Mouse (Mus musculus) T-helper 2 cell (primary cell): ENCODE measurements around the gene Dtnb.

Experiments
- in situ Hi-C: fragments of 300-600 bp; cut with MboI, MseI; formaldehyde crosslinking; loops from one replicate; pipeline ENCODE4 v1.15.1; 2025; ENCODE audit warnings: high pct_unique_total_duplicates

Dtnb gene

DNA sequence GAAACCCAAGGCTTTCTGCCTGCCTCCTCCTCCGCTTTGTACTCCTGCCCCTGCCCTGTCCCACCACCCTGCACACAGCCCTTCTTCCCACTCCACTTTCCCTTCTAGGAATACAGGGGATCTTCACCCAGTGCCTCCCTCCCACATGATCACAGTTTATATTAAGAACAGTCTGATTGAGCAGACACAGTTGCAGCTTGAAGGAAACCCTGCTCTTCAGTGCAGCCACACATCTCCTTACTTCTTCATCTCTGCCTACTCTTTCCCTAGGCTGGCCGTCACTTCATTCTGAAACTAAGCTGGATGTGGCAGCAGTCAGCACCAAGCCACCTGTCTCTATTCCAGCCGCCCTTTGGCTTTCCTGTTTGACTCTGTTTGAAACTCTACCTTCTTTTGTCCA, 201.5 kb downstream of the Dtnb start:
- in situ Hi-C loops, result no loop called here

DNA sequence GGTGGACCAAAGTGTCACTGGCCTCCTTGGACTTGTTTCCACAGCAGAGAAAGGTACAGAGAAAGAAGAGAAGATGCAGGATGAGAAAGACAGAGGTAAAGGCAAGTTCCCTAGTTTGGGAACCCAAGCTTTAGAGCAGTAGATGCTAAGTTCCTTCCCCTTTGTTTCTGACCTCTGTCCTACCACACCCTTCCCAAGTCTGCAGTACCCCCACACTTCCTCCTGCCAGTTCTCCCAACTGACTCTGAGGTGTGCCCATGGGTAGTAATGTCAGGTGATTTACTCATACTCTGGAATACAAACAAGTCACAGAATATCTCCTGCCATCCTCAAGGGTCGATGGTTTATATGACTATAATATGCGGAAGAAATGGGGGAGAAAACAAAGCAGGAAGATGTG, 203.8 kb downstream of the Dtnb start:
- in situ Hi-C loops, result no loop called here

DNA sequence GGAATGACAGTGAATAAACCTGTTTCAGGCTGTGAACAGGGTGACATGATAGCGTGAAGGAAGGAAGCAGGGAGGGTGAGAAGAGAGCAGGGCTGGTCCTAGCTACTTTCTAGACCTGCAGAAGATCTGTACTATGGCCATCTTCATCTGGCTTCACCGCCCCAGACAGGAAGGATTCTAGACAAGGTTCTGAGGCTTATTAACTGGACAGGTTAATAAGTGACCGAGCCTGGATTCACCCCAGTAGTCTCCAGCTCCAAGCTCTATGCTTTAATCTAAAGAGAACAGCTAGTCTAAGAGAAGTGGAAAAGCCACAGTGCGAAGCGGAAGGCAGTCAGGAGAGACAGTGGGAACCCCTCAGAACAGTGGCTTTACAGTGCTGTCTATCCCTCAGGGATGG, 205.5 kb downstream of the Dtnb start:
- in situ Hi-C loops, result no loop called here

DNA sequence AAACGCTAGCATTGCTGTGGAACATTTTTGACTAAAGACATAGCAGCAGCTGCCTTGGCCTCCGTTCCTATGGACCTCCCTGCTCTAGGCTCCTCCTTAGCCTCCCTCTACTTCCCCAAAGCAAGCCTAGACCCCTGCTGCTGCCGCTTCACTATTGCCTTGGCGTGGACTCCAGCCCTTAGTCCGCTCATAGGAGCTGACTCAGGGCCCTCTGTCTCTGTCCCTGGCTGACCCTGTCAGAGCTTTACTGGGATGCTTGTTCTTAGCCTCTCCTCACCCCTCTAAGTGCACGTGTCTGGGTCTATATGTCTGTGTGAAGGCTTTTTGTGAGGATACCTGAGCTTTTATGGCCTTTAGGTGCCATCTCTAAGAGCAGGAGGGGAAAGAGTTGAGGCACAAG, 206.1 kb downstream of the Dtnb start:
- in situ Hi-C loops, result no loop called here

DNA sequence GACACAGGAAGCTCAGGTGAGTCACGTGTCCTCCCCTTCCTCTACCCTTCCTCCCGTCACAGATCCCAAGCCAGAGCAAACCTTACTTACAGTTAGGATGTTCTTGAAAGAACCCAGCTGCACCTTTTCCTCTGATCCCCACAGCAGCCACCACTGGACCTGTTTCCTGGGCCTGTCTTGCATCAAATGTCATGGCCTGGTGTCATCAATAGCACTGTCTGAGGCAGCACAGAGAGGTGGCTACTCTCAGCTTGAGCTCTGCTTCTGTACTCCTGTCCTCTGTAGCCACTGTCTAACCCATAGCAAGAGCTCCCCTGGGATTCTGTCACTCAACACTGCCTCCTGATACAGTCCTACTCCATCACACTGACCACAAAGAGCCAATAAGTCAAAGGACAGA, 207.5 kb downstream of the Dtnb start:
- in situ Hi-C loops, result no loop called here

DNA sequence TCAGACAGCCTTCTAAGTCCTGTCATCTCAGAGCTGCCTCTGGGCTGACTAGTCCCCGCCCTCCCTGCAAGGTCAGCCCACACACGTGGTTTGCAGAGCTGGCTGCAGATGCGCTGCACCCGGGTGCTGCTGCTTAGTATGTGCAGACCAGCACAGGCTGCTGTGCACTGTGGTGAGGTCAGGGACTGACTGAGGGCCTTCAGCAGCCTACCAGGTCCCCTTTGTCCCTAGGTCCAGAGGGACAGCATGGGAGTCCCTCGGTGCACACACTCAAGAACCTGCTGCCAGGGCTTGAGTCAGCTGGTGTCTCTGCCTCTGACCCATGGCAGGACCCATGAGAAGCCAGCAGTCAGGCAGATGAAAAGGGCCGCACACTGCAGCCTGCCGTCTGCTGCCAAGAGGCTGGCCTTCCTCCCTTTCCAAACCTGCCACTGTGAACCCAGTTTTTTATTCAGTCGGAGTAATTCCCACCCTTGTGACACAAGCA, 208.3 kb downstream of the Dtnb start:
- in situ Hi-C loops, result no loop called here

DNA sequence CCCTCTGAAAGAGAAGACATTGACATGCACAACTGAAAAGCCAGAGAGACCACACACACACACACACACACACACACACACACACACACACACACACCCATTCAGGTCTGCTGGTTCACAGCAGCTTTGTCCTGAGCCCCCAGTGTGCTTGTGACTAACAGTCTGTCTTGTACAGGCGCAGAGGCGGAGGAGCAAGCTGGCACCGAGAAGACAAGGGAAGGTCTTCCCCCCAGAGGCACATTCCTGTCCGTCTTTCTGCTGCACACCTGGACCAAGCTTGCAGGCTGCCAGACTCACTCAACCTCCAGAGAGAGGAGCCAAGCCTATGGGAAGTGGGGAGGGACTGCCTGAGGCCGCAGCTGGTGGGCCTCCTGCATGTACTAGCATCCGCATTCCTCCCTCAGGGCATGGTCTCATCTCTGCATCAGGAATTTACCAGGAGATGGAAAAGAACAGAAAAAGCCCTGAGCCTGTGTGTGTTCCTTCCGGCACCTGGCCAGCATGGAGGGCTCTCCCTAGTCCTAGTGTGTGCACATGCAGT, 208.8 kb downstream of the Dtnb start:
- in situ Hi-C loops, result no loop called here

DNA sequence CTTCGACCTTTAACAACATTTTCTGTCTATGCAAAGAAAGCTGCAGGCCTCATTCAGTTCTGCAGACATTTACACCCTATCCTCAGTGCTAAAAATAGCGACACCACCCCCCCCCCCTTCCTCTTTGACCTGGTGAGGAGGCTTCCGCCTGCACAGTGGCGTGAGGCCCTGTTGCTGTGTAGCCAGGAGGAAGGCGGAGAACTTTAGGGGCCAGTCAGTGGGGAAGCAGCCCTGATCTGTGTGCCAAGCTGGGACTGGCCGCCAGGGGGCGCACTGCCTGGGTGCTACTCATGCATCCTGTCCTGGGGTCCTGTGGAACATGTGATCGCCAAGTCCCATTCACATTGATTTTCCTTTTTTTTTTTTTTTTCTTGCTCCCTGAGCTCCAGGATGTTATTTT, 209.3 kb downstream of the Dtnb start:
- in situ Hi-C loops, result no loop called here

DNA sequence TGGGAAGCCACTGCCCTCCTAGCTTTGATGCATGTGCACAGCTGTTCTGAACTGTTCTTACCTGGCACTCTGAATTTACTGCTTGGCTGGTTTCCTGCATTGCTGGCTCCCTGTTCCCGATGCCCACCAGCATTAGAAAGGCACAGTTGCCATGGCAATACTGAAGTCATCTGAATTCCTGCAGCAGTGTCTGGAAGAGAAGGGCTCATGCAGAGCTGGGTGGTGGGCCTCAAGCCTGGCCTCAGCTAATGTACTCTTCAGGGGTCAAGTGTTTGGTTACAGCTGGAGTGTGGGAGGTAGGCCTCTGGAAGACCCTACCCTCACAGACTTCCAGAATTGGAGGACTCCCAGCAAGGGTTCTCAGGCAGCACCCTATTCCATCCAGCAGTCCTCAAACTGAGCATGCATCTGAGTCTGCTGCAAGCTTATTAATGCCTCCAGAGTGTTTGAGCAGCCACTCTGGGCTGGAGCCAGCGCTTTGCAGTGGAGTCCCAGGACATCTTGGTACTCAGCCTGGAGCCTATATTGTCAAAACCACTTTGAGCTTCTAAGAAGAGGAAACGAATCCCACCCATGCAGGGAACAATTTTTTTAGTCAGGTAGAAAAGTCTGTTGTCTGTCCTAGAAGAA, 211.1 kb downstream of the Dtnb start:
- in situ Hi-C loops, result no loop called here

DNA sequence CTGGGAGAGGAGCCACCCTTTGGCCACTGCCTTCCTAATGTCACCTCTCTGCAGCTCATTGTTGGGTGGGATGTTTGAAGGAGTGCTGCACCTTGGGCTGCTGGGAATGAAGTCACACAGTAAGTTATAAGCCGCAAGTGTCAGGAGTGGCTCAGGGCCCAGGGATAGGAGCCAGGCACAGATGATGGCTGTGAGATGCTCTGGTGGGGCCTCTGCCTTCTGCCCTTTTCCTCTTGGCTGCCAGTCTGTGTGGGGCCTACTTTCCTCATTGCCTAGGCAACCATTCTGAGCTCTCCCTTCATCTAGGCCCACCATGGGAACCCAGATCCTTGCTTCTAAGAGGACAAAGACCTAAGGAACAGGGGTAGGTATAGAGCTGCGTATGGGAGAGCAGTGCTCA, 212.1 kb downstream of the Dtnb start:
- in situ Hi-C loops, result no loop called here

DNA sequence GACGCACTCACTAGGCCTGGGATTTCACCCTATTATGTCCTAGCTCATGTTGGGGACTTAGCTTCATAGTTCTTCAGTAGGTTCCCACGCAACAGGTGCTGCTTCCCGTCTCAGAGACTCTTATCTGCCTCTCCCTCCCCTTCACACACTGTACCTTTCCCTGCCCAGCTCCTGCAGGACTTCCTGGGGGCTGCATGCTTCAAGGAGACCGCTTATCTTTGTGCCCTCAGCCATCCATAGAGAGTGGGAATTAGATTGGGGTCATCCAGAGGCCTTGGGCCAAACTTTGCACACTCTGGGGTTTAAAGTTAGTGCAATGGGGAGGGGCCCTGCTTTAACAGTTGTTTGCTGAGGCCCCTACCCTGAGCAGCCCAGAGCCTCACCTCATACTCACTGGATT, 212.5 kb downstream of the Dtnb start:
- in situ Hi-C loops, result no loop called here

DNA sequence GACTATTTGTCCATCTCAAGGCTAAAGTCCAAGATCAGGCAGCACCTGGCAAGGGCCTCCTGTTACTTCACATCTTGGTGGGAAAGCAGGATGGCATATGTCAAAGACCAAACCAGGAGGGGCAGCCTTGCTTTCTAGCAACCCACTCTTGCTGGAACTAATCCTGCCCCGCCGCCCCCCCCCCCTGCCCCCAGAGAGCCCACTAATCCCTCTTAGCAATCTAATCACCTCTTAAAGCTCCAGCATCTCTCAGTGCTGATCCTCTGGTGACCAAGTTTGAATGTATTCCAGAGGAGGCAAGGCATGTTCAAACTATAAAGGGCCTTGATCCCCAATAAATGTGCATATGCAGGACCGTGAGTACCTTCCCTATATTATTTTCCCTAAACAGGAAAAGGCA, 214.9 kb downstream of the Dtnb start:
- in situ Hi-C loops, result no loop called here

DNA sequence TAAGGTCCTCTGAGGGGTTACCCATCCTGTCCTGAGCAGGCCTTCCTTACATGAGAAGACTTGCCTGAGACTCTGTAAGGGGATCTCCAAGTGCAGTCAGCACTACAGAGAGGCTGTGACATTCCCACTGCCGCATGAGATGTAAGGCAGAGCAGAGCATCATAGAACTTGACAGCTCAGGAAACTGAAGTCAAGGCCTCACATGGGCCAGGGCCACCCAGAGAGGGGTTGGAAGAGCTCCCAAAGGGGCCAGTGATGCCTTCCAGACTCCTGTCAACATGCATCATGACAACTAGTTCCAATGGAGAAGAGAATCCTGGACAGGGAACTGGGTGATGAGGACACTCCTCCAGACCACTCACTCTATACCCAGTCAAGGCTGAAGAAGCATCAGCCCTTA, 215.4 kb downstream of the Dtnb start:
- in situ Hi-C loops, result no loop called here

DNA sequence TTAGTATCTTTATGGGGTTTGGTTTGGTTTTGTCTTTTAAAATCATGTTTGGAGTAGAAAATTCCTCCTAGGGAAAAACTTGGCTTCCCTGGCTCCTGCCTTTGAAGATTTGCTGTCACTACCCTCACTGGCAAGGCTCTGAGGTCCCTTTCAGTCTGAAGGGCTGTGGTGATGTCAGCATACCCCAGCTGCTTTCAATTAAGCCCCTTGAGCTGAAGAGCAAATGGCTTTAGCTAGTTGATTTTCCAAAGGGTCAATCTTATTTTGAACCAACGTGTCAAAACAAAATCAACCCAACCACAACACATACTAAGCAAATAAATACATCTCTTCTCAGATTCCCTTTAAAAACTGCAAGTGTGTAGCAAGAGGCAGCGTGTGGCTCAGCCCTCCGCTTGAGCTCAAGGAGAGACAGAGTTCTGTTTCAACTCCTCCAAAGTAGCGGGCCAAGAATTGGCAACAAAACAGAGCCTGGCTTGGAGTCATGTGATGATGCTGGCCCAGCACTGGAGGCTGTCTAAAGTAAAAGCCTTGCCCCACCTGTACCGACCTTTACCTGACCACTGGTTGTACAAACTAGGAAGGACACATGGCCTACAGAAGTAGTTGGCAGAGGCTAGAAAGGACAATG, 216.4 kb downstream of the Dtnb start:
- in situ Hi-C loops, result no loop called here

DNA sequence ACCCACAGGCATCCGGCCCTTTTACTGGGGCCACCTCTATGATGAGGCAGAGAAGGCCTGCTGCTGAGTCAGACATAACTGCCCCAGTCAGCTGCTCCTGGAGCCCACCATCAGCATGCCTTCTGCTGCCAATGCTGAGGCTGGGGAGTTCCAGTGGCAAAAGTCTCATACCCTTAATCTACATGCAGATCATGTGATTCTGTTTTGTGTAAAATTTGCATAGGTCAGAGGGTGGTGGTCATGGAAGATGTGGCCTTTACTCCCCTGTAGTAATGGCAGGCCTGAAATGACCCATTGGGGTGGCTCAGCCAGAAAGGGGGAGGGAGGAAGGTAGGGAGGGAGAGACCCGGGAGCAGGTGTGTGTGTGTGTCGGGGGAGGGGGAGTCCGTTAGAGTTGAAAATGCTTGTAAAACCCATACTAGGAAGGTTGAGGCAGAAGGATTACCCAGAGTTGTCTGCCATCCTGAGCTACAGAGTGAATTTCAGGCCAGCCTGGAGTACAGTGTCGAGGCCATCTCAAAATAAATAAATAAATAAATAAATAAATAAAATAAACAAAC, 217.5 kb downstream of the Dtnb start:
- in situ Hi-C loops, result no loop called here

DNA sequence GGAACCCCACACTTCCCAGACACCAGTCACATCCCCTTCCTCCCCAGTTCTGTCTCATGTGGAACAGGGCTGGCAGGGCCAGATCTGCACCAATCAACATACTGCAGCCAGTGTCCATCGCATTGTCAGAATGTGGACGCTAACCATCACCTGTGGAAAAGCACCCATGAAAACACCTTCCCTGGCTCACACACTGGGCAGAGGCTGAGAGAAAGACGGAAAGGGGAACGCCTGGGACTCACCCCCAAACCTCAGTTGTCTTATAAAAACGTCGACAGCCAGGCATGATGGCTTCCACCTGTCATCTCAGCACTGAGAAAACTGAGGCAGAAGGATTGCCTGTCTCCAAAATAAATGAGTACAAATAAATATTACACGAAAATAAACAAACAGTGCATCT, 219.1 kb downstream of the Dtnb start:
- in situ Hi-C loops, result no loop called here

DNA sequence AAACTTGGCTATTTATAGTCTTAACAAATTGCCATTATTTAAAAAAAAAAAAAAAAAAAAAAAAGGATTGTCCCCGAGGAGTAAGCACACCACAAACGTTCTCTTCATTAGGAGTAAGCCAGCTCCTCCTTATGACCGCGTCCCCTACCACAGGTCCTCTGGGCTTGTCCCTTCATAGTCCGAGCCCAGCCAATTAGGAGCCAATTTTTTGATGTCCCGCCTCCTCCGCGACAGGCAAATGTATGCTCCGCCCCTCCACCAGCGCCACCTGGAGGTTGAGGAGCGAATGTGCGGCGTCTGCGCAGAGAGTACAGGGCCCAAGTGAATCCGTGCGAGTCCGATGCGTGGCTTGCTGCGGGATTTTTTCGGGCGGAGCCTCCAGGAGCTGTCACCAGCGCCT, 219.6 kb downstream of the Dtnb start:
- in situ Hi-C loops, result no loop called here

DNA sequence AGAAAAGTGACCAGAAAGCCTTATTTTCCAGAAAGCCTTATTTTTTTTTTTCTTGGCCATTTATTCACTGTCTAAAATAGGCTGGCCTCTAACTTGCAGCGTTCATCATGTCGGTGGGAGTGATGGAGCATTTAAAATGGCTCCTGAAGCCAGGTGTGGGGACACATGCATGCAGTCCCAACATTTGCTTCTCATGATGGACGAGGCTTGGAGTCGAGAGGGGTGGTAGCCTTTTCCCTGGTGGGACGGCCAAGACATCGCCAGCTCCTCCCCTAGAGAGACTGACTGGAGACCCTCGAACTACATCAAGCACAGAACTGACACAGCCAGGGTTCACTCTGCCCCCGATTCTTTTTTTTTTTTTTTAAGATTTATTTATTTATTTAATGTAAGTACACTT, 220.1 kb downstream of the Dtnb start:
- in situ Hi-C loops, result no loop called here

DNA sequence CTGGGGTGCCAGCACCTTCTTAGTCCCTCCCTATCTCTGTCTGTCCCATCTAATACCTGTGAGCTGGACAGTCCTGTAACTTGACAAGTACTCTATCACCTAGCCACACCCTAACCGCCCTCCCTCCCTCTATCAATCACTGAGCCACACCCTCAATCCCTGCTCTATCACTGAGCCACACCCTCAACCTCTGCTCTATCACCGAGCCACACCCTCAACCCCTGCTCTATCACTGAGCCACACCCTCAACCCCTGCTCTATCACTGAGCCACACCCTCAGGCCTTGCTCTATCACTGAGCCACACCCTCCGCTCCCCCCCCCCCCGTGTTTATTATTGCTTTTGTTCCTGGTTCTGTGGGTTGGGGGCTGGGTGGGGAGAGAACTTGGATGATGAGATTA, 223.4 kb downstream of the Dtnb start:
- in situ Hi-C loops, result no loop called here

DNA sequence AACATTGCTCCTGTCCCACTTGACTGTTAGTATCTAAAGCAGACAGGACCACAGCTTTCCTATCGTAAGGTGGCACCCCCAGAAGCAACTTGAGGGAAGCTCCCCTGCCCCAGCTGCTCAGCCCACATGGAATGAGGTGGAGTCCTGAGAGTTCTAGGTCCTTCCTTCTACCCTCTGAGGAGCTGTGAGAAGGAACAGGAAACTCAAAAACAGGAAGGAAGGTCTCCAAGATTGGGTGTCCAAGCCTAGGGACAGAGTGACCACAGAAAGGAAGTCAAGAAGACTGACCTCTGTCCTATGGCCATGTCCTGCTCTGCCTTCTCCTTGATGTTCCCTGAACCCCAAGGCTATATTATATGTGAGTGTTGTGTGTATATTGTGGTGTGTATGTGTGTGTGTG, 227.4 kb downstream of the Dtnb start:
- in situ Hi-C loops, result no loop called here

DNA sequence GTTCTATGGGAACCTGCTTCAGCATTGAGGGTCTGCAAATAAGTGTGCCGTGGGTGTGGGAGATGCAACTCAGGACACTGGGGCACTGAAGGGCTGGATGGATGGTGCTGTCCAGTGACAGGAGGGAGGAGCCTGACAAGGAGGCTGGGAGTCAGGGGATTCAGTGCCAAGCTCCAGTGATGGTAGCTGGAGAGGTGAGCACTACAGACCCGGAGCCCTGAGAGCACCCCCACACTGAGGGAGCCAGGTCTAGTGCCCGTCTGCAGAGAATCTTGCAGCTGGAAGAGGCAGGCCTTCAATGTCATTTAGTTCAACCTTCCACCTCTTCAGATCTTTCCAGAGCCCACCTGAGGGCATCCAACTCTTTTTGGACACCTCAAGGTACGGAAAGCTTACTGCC, 233.7 kb downstream of the Dtnb start, which contains the start of gene Dnmt3a:
Gene Dnmt3a, plus strand, starts transcription at position 156 of the 400 bp plus-strand sequence.
- in situ Hi-C loops, result no loop called here

DNA sequence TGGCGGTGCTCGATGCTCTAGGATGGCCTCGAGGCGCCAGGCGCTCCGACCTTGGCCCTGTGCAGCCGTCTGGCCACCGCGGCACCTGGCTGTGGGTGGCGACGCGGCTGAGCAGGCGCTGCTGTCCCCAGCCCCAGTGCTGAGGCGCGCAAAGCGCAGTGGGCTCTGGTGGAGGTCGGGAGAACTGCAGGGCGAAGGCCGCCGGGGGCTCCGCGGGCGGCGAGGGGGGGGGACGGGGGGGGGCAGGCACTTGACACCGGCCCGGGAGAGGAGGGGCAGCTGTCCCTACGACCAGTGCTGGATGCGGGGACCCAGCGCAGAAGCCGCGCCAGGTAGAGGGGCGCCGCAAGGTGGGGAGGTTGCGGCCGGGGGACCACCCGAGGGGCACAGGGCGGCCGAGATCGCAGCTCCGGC, 234.1 kb downstream of the Dtnb start:
- in situ Hi-C loops, result no loop called here
